Mouse (Mus musculus): Measurements from ENCODE around the gene Sowahb.
A peak's percentile ranks its signal among the peaks of the same experiment; 100 is the strongest.
"Not testable (repeated sequence)": the region's sequence is repeated elsewhere in the genome, so short reads cannot be mapped to it uniquely, and the experiment has no call there.

Sowahb gene

DNA sequence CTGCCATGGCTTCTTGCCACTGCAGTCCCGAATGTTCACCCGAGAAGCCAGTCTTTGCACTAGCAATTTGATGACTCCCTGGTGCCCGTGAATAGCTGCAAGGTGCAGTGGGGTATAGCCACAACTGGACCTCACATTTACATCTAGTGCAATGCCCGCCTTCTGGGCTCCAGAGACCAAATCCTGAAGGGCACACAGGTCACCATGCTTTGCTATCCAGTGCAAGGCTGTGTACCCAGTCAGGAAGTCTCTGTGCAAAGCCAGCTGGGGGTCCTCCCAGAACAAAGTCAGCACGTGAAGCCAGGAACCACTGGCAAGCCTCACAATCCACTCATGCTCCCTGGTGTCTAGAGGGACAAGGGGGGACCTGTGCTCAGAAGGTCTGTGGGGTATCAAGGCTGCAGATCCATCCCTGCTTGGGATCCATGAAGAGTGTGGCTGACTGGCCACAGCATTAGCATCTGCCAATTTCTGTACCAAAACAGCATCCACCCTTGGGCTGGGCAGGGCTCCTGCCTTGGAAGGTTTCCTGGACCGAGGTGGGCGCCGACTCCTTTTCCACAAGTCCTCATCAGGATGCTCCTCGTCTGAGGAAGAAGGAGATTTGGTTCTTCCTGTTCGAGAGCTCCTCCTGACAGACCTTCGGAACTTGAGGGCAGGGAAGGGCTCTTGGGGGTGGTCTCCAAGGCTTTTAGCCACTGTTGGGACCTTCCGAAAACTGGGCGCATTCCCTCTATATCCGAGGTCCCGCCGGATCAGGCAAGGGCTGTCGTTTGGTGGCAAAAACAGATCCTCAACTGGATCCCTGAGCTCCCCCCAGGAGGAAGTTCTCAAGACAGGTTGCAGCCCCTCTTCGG is 1.8 kb downstream of the Sowahb start:
- no peak for DNase-seq

DNA sequence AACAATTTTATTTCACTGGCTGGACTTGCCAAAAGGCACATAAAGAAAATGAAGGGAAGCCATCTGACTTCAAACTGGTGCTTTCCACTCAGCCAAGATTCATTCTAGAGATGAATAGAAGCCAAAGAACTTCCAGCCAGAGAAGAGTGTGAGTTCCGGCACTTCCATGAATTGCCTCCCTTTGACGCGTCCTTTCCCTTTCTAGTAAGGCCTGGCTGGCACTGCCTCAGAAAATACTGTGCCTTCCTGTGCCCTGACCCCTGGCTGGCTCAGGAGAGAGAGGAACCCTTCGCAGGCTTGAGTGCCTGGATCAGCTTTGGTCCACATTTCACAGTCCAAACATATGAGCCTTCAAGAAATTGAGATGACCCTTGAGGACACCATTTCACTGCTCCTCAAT is 2.8 kb downstream of the Sowahb start:
- DNase-seq, result no peak

DNA sequence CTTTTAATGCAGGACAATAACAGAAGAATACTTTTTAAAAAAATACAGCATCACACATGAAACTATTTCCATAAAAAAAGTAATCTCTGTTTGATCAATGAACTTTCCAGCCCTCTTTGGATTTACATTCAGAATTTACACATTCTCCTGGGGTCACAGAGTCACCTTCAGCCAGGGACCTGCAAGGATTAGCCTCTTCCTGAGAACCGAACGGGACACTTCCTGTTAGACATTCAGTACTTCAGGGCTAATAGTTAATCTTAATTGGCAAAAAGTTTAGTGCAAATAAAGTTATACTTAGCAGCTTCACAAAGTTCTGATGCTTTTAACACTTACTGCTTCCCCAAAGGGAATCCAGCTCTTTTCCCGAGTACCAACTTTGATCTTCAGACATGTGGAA is 3.5 kb downstream of the Sowahb start:
- DNase-seq, result no peak

DNA sequence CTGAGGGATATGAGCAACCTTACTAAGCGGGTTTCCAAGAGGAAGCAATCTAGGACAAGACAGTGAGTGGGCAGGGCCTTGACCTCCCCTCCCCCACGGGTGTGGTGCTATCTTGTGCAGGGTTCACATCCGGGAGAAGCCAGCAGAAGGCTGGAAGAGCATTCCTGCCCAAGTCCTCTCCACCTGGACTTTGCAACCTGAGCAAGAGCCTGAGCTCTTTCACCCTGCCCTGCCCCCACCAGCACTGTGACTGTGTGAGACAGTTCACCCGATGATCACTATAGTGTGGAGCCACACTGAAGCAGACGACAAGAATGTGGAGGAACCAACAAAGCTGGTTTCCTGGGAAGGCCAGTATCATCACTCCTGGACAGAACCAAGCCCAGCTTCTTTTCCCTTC is 4.7 kb downstream of the Sowahb start:
- DNase-seq, result peak; percentile 43 to 68

DNA sequence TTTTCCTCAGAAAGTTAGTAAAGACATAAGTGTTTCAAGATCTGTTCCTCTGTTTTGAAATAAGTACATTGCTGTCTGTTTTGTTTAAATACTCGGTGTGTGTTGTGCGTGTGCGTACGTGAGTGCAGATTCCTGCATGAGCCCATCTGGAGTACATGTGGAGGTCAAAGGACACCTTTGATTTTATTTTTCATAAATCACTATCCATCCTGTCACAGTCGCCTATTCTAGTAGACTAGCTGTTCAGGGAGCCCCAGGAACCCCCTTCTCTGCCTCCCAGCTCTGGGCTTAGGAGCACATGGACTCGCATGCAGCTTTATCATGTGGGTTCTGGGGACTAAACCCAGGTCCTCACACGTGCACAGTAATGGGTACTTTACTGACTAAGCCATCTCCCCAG is 8.6 kb downstream of the Sowahb start:
- no peak for DNase-seq

DNA sequence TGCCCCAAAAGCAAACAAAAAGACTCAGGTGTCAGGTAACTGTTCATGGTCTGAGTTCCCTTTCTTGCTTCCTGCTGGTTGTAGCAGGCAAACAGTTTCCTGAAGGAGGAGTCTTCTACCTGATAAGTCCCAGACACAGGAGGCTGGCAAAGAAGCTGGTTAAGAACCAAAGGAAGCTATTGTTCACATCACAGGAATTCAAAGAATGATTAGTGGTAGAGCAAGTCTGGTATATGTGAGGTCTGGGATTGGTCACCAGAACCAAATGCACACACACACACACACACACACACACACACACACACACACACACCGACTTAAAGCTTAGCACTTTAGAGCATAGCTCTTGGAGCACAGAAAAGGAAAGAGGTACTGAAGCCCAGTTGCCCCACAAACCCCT is 9.5 kb downstream of the Sowahb start:
- no peak for DNase-seq

DNA sequence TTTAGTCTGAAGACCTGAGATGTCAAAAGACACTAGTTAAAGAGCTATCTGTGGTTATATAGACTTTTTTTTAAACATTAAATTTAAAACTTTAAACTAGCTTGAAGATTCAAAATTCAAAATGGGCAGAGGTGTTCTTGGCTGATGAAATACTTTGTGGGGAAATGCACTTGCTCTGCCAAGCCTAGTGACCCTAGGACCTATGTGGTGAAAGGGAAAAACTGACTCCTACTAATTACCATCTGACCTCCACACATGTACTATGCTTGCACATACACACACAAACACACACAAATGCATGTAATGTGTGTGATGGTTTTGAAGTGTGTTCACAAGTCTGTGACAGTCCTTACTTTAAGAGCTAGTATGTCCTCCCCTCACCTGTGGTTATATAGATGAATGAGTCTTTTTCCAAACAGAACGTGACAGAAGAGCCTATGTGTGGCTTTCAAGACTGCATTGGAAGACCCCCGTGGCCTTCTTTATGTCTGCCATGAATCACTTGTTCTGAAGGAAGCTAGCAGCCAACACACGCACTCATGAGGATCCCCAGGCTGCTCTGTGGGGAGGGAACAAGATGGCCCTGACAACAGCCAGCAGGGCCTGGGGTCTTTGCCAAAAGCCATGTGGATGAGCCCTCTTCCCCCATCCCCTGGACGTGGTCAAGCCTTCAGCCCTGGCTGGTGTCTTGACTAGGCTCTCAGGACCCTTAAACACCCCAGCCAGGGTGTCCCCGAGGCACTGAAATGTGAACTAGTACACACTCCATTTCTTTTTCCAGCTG is 11.5 kb downstream of the Sowahb start:
- peak; percentile 61 to 64 for DNase-seq

DNA sequence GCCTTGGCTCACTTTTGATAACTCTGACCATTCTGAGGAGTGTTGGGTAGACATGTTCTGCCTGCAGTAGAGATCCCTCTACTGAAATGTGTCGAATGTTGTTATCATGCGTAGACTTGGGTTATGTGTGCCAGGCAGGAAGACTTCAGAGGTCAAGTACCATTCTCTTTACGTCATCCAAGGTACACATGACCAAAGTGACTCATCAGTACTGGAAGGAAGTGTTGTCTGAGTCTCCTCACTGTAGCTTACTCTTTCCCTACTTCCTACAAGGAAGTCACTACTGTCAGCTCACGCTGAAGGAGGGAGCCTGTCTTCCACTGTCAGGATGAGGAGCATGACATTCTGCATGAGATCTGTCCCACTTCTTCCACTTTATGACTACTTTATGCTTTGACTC is 12.2 kb downstream of the Sowahb start:
- DNase-seq, result no peak

DNA sequence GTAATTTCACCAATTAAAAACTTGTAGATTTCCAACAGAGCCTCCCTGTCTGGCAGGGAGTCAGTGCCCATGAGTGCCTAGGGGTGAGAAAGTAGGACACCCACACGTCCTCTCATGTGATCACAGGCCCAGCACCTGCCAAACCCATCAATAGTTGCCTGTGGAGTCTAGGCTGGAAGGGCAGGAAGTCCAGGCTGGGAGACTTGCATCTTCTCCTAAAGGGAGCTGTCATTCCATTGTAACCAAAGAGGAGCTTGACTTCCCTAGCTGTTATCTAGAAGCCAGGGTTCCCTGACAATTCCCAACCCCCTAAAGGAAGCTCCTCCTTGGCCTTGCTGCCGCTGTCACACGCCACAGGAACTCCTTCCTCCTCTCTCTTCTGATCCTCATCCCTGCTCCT is 14.0 kb downstream of the Sowahb start:
- no peak for DNase-seq

DNA sequence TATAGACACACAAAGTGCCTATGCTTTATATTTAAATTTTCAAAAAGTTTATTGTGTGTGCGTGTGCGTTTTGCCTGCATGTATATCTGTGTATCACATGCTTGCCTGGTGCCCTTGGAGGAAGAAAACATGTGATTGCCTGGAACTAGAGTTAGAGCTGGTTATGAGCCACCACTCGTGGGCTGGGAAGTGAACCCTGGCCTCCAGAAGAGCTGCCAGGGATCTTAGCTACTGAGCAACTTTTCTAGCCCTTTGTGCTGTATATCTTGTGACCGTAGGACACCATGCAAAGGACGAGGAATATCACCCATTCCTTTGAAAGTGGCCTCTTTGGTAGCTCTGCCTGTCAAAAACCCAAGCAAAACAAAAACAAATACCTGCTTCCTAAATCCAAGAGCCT is 14.4 kb downstream of the Sowahb start:
- no peak for DNase-seq

DNA sequence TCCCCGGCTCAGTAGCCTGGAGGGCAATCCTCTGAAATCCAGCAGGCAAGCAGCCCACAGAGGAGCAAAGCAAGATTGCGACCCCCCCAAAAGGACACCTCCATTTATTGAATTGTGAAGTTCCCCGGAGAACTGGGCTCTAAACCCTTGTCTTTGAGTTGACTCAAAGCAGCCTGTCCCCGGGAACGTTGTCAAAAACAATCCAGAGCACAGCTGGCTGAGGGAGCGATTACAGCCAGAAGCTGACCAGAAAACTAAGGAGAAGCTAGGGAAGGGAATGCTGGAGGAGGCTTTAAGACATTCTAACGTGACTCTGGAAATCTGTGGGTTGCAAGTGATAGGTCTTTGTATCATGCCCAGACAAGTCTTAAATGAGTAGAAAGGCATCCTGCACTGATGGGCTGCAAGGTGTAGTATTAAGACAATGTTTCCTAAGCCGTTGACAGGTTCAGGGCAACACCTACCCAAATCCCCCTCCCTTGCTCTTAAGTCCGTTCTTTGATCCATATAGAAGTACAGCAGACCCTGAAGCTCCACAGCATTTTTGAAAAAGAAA is 17.6 kb downstream of the Sowahb start:
- peak; percentile 72 to 78 for DNase-seq

DNA sequence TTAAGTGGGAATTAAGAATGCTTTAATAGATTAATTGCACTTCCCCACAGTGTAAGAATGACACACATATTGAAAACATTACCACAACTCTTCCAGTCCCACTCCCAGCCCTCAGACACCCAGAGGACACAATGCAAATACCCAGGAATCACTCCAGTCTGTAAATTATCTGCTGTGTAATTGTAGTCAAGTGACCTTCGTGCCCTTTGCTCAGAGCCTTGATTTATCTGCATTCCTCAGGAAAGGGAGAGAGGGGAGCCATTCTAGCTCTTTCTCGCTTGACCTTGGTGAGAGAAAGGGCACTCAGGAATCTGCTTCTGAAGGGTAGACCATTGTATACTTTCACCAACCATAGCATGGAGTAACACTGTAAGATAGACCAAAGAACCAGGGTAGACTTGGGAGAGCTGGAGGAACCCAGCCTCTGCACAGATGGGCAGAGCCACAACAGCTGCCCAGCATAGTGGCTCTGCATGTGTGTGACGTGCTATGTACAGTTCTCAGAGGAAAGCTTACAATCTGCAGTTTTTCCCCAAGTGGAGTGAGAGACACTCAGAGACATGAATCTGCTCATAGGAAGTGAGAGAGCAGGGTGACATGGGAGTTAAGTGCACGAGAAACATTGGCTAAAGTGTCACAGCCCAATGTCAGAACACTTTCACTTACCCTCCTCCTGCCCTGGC is 18.2 kb downstream of the Sowahb start:
- DNase-seq, result peak in 1 of 2 experiments; percentile 40

DNA sequence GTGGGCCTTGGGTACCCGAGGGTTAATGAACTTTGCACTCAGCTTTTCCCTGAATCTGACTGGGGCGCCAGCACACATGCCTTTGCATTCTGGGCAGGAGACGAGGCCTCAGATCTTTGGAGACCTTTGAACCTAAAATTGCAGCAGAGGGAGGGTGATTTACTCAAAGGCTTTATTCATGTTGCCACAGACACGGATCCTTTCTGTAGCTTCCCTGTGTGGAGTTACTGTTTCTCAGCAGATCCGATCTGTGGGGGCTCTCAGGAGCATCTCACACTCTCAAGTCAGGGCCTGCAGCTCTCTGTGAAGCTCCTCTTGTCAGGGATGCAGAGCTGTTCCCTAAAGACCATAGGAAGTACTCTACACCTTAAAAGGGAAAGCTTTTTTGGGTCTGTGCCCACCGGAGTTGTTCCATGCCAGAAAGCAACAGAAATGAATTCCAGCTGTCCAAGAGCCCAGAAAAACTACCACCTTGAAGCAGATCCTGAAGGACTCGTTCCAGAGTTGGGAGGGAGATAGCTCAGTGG is 20.0 kb downstream of the Sowahb start:
- DNase-seq, result peak; percentile 73 to 78

DNA sequence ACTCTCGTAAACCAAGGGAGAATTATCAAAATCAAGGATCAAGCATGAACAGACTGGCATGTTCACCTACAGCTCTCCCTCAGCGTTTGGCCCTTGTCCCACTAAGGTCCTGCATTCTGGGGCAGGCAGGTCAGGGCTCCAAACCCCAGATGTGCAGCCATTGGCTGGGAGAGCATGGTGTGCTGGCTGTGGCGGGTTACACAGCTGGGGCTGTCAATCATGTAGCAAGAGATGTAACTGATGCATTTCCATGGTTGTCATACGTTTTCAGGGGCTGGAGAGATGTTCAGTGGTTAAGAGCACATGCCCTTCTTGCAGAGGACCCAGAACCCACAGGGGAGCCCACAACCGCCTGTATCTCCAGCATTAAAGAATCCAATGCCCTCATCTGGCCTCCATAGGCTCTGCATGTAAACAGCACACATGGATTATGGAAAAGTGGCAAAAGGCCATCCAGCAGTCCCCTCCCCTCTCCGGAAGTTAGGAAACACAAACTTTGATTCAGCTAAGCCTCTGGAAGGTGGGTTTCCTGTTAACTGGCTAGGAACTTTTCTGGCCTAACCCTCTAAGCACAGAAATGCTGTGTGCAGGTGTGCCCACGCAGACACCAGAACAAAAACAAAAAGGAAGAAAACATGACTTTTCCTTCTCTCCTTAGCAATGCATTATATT is 22.6 kb downstream of the Sowahb start:
- DNase-seq, result no peak

DNA sequence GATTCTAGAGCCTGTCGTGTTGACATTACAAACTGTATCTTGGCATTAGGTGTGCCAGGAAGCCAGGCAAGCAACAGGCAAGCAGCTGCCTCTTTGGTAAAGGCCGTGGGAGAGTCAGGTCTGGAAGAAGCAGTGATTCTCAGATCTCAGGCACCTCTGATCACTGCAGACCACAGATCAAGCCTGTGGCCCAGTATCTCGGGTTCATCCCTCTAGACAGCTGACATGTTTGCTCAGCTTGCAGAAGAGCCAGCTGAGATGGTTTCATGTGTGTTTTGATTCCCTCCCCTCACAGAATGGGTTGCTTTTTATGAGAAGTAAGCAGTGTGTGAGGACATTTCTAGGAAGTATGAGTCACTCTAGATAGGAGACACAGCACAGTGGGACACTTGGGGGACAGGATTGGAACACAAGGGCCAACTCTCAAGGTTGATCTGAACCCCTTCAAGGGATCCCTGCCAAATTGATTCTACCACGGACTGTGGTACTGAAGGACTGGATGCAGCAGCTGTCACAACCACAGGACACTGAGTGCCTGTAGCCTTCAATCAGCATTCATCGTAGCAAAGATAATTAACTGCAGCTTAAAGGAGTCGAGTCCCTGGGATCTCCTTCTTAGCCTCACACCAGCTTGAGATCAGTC is 24.7 kb downstream of the Sowahb start:
- DNase-seq, result no peak

DNA sequence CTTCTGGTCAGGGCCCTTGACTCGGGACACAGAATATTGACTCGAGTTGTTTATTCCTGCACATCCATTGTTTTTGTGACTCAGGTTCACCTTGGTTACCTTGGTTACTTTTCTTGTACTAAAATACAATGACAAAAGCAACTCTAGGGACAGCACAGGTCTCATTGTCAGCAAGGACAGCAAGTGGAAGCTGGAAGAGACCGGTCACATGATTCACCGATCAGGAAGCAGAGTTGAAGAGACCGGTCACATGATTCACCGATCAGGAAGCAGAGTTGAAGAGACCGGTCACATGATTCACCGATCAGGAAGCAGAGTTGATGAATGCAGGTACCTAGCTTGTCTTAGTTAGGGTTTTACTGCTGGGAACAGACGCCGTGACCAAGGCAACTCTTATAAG is 25.6 kb downstream of the Sowahb start:
- DNase-seq, result not testable (repeated sequence)

DNA sequence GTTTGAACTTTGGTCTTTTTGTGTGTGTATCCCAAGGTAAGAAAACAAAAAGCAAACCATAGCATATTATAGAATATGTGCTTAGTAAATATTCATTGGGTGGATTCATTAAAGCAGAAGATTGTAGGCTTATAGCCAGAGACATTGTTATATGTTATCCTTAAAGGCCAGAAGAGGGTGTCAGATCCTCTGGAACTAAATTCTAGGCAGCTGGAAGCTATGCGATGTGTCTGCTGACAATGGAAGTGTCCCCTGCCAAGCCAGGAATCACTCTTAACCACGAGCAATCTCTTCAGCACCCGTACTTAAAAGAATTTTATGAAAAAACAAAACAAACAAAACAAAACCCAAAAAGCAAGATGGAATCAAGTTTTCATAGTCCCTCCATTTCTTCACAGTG is 27.1 kb downstream of the Sowahb start:
- DNase-seq, result no peak

DNA sequence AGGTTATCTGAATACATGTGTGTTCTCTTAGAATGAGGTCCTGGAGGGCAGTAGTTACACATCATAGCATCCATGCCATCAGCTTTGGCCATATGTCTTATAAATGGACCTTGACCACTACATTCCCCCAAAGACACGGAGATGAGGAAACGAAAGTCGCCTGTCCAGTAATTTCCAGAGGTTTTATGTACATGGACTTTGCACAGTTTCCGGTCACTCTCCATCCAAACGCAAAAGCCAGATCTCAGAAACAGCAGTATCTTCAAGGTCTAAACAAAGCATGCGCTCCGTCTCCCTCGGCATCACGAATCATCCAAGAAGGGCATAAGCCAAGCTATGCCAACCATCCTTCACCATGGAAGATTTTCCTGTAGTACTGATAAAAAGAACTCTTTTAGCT is 36.6 kb downstream of the Sowahb start:
- DNase-seq, result no peak

DNA sequence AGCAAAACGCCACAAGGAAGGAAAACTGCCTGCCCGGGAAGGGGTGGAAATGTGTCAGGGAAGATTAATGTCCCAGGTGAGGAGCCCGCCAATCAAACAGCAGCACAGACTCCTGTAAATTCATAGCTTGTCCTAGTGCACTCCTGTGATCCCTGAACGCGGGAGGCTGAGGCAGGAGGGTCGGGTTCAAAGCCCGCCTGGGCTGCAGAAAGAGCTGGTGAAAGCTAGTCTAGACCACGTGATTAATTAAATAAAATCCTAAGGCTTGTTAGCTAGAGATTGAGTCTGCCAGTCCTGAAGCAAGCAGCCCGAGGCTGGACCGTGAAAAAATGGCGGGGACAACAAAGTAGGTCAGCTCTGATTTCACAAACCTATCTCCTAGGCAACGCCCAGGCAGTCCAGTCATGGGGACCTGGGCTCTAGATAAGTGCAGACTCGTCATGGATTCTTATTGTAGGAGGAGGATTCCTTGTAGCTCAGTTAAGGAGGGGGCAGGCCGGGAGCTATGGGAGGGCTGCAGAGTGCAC is 38.9 kb downstream of the Sowahb start:
- peak; percentile 33 to 53 for DNase-seq

DNA sequence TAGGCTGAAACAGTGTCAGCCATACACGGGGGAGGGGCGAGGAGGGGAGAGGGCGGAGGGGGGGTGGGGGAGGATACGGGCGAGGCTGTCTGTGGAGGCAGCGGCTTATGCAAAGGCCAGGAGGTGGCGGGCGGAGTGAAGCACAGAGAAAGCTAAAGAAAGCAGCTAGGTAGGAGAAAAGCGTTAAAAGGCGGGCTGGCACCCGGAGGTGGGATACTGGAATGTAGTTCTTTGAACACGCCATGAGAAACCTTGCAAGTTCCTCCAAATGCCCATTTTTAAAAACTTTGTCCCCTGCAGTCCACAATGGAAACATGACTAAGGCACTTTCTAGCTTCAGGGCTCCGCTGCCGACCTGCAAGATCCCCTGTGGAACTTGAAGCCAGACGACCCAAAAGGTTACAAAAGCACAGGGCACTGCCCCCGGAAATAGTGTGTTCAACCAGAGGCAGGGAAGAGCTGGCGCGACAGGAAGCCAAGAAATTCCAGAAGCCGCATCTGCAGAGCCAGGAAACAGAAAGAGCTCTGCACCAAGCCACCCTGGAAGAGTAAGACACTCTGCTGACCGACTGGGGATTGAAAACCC is 39.5 kb downstream of the Sowahb start:
- peak; percentile 67 to 76 for DNase-seq

DNA sequence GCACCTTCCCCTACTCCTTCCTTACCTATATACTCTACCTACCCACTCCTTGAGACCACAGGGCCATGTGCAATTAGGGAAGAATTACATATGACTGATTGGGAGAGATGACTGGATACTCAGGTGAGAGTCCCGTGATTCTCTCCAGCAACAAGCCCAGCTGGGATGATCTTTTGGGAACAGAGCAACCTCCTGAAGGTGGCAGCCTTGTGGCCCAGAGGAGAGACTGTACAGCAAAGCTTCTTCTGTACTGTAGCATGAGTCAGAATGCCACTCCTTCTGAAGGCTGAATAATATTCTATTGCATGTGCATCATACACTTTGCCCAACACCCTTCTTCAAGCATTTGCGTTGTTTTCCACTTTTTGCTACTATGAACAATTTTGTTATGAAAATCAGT is 42.2 kb downstream of the Sowahb start:
- DNase-seq, result no peak
